Mouse (Mus musculus) liver, adult (tissue): ENCODE data around the gene Gpr146.

Experiments used
- GATA4 ChIP-seq: IDR thresholded peaks from 2 replicates; pipeline ENCODE4 v1.6.1; 2014; ENCODE audit warnings: mild to moderate bottlenecking, low read length; ENCODE audit not compliant: insufficient replicate concordance

Gene Gpr146

DNA sequence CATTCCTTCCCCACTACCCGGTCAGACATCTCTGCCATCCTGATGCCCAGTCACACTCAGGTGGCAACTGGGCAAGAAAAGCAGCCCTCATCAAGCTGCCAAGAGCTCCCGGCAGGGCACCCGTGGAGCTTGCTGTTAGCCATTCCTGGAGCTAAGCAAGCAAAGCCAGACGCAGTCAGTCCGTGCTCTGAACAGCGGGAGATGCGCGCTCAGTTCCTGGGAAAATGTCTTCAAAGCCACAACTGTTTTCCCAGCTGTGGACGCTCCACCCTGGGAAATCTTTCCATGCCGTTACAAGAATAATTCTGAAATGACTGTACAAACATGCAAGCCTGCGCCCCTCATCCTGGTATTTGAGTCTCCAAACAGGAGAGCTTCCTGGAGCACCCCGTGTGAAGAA, 64.9 kb downstream of the Gpr146 start:
- no peak for TF ChIP-seq GATA4

DNA sequence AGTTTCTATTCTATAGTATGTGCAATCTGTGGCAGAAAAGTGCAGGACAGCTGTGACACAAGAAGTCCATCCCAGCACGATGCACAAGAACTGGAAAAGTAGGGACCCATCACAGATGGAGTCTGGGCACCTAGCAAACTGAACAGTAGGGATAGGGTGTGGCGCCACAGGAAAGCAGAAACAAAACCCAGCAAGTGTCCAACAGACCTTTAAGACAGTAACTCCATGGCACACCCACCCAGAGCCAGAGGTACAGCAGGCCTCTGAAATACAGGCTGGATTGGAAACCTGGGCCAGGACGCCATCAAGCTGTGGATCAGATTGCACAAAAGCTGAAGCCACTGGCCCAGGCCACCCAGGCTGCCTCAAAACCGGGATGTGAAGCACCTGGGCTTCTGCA, 65.5 kb downstream of the Gpr146 start:
- TF ChIP-seq GATA4 = no peak

DNA sequence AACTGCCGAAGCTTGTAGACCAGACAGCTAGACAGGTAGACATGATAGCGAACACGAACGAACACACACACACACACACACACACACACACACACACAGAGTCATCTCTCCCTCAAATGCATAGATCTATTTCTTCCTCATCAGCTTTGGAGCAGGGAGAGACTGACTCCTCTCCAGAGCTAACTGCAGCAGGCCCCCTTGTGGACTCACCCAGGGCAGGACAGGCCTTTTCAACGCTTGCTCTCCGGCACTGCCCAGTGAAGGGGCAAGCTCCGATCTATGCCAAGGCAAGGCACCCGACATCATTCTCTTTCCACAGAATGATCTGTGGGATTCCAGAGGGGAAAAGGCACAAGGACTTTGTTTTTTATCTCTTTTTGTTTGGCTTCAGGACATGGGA, 67.8 kb downstream of the Gpr146 start:
- no peak for TF ChIP-seq GATA4
